Mouse (Mus musculus): ENCODE results near the gene Cbfa2t3. TPM values are rescaled to one million over a fixed set of nuclear protein-coding genes. Genes with fewer than 3 reads are reported as not detected.

Gene Cbfa2t3
- total RNA-seq (2014; rRNA removed) (4.5 and 5.6 TPM in 2 replicates), polyA plus RNA-seq (2015; fragmentation: Nextera tagmentation; extraction: Ambion mirVana) (4.9 and 9.5 TPM in 2 replicates)

GRCm38 (mm10) chr8:122699005-122699492 lies at the start of gene Cbfa2t3:
Gene Cbfa2t3, minus strand, starts transcription at chr8:122699109.
- Histone ChIP-seq H3K27ac (ENCODE audit: low read depth, low read length) (no peak within 1 kb of the TSS), H3K27me3 (ENCODE audit: insufficient read depth, low read length) (no peaks in the 10 kb centered on the region), H3K9ac (no peak within 1 kb of the TSS), H3K4me3 (ENCODE audit: low read depth, low read length) (no peak within 1 kb of the TSS), H3K4me1 (ENCODE audit: insufficient read depth) (no peaks in the 10 kb centered on the region), H3K36me3 (ENCODE audit: insufficient read depth) (no peaks in the 10 kb centered on the region), H3K9me3 (ENCODE audit: low read length) (no peaks in the 10 kb centered on the region), H3K4me2 (ENCODE audit: low read depth) (no peak within 1 kb of the TSS)
- no peak for TF ChIP-seq CTCF (IDR thresholded peaks at IDR 0.05; ENCODE audit: low read depth)
- 67% methylated on average over 13 of the region's 13 CpGs for WGBS
- DNase-seq (no peak), ATAC-seq (no peak)

DNA sequence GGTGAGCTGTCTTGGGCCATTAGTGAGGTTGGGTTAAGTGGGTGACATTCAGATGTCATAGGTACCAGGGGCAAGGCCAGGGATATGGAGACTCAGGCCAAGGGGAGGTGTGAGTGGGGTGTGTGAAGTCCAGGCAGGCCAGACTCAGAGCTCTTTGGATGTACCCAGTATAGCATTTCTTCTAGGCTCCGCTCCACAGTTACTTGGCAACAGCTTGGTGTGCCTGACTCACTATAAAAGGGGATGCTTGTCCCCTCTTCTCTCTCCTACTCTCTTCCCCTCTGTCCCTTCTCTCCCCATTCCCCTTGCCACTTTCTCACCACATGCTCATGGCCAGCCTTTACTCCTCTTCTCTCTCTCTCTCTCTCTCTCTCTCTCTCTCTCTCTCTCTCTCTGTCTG lies 48.9 kb upstream of the Cbfa2t3 start:
- peaks cover 47% of the 10 kb centered on the region for H3K4me1 ChIP-seq (ENCODE audit: insufficient read depth)
- no peak overlapping the region for H3K4me2 ChIP-seq (ENCODE audit: low read depth)
- ATAC-seq (no peak), DNase-seq (no peak)
- no peak for TF ChIP-seq CTCF (IDR thresholded peaks at IDR 0.05; ENCODE audit: low read depth)
- 76% methylated on average over 1 of the region's 1 CpGs for WGBS
- H3K9ac ChIP-seq = no peak overlapping the region
- H3K27me3 ChIP-seq (ENCODE audit: insufficient read depth, low read length) = no peaks in the 10 kb centered on the region
- no peaks in the 10 kb centered on the region for H3K9me3 ChIP-seq (ENCODE audit: low read length)
- H3K36me3 ChIP-seq (ENCODE audit: insufficient read depth) = no peaks in the 10 kb centered on the region
- H3K4me3 ChIP-seq (ENCODE audit: low read depth, low read length) = no peak overlapping the region
- no peak overlapping the region for H3K27ac ChIP-seq (ENCODE audit: low read depth, low read length)

DNA sequence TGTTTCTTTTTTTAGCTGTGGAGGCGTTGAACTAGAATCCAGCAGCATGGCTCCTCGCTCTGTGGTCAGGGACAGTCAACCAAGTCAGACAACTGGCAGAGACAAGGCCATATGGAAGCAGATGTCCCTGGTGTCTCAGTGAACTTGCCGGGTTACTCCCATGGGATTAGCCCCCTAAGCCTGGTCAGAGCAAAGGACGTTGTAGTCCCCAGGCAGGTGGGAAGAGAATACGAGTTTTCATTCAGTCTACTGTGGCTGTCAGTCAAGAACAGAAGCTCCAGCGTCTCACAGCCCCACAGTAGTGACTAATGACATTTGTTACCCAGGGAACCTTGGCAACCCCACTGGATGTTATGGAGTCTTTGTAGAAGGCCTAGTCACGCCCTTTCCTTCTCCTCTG lies 47.5 kb upstream of the Cbfa2t3 start:
- Histone ChIP-seq H3K9ac (no peak overlapping the region), H3K4me1 (ENCODE audit: insufficient read depth) (peaks cover 59% of the 10 kb centered on the region), H3K27me3 (ENCODE audit: insufficient read depth, low read length) (no peaks in the 10 kb centered on the region), H3K9me3 (ENCODE audit: low read length) (no peaks in the 10 kb centered on the region), H3K27ac (ENCODE audit: low read depth, low read length) (peak overlapping the region; percentile 87; the same call in 1 of the 2 replicates), H3K4me3 (ENCODE audit: low read depth, low read length) (no peak overlapping the region), H3K36me3 (ENCODE audit: insufficient read depth) (no peaks in the 10 kb centered on the region), H3K4me2 (ENCODE audit: low read depth) (0 out of 2 replicates have a peak overlapping the region, but pooled peaks have one; percentile 31)
- peak; percentile 29 for DNase-seq
- 31% methylated on average over 7 of the region's 7 CpGs for WGBS
- no peak for TF ChIP-seq CTCF (IDR thresholded peaks at IDR 0.05; ENCODE audit: low read depth)
- ATAC-seq = no peak

DNA sequence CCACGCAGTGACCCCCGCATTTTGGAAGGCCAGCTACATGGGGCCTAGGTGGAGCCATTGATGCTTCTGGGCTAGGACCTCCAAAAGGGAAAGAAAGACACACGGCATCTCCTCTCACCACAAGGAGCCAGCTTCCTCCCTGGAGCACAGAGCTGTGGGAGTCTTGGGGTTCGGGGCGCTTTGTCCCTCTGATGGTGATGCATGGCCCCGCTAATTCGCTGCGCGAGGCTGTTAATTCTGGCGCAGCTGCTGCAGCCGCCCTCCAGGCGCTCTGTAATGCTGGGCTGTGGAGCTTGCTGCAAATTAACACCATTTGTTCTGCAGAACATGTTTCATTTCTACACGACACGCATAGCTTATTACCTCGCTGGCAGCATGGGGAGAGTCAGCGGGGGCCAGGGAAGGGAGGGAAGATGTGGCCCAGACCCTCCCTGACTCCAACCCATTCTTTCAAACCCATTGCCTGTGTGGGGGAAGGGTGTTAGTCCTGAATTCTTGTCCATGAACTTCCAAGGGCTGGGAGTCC lies 46.9 kb upstream of the Cbfa2t3 start:
- 6% methylated on average over 16 of the region's 16 CpGs for WGBS
- Histone ChIP-seq H3K9me3 (ENCODE audit: low read length) (no peaks in the 10 kb centered on the region), H3K4me3 (ENCODE audit: low read depth, low read length) (no peak overlapping the region), H3K27me3 (ENCODE audit: insufficient read depth, low read length) (no peaks in the 10 kb centered on the region), H3K36me3 (ENCODE audit: insufficient read depth) (no peaks in the 10 kb centered on the region), H3K9ac (peak overlapping the region; percentile 33), H3K4me2 (ENCODE audit: low read depth) (peak overlapping the region; percentile 31), H3K27ac (ENCODE audit: low read depth, low read length) (peak overlapping the region; percentile 87), H3K4me1 (ENCODE audit: insufficient read depth) (peaks cover 59% of the 10 kb centered on the region)
- DNase-seq = peak; percentile 72
- TF ChIP-seq CTCF (IDR thresholded peaks at IDR 0.05; ENCODE audit: low read depth) = no peak
- ATAC-seq = peak; percentile 62

DNA sequence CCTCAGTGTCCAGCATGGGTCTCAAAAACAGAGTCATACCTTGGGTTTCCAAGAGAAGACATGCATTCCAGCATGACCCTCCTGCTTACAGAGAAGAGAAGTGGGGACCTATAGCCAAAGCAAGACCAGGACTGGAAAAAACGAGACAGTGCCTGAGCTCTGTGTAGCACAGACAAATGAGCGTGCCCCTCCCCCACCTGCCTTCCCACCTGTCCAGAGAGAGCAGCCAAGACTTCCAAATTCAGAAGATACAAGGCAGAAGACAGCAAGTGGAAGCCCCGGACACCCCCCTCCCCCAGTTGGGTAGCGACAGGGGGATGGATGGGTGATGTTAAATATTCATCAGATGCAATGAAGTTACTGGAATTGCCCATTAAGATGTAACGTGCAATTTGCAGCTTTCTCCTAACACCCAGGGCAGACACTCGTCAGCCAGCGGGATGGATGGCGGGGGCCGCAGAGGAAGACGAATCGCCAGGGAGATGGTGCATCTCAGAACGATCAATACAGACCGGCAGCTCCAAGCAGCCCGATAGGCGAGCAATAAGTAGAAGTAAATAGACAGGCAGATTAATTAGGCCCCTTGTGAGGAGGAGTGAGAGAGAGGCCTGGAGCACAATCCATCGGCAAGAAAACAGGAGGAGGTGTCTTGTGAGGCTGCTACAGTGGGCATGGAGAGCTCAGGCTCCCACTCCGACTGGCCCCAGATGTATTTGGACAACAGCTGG lies 46.3 kb upstream of the Cbfa2t3 start:
- no peaks in the 10 kb centered on the region for H3K9me3 ChIP-seq (ENCODE audit: low read length)
- H3K4me3 ChIP-seq (ENCODE audit: low read depth, low read length) = no peak overlapping the region
- H3K36me3 ChIP-seq (ENCODE audit: insufficient read depth) = no peaks in the 10 kb centered on the region
- H3K4me2 ChIP-seq (ENCODE audit: low read depth) = peak overlapping the region; percentile 31
- H3K4me1 ChIP-seq (ENCODE audit: insufficient read depth) = peaks cover 55% of the 10 kb centered on the region
- no peak for TF ChIP-seq CTCF (IDR thresholded peaks at IDR 0.05; ENCODE audit: low read depth)
- DNase-seq (no peak), ATAC-seq (peak; percentile 14; the same call in 1 of the 2 replicates)
- 13% methylated on average over 17 of the region's 17 CpGs for WGBS
- no peaks in the 10 kb centered on the region for H3K27me3 ChIP-seq (ENCODE audit: insufficient read depth, low read length)
- peak overlapping the region; percentile 87 for H3K27ac ChIP-seq (ENCODE audit: low read depth, low read length)
- peak overlapping the region; percentile 33 for H3K9ac ChIP-seq

DNA sequence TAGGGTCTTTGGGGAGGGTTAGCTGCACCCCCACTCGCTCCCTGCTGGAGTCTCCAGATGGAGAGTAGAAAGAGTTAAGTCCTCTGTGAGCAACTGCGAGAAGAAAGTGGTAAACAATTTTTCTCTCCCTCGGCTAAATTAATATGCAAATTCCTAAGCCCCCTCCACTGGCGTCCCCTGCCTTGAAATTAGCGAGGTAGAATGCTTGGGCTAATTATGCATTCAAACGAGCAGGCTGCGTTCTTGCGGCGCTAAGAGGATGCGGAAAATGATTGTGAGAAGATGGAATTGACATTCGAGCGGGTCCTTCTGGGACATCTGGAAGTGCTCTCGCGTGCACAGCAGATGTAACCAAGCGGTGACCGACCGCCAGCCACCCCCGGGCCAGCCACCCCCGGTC lies 43.6 kb upstream of the Cbfa2t3 start:
- Histone ChIP-seq H3K4me2 (ENCODE audit: low read depth) (peak overlapping the region; percentile 34), H3K4me1 (ENCODE audit: insufficient read depth) (peaks cover 56% of the 10 kb centered on the region), H3K27me3 (ENCODE audit: insufficient read depth, low read length) (no peaks in the 10 kb centered on the region), H3K4me3 (ENCODE audit: low read depth, low read length) (no peak overlapping the region), H3K27ac (ENCODE audit: low read depth, low read length) (peak overlapping the region; percentile 83), H3K9ac (0 out of 2 replicates have a peak overlapping the region, but pooled peaks have one; percentile 18), H3K9me3 (ENCODE audit: low read length) (no peaks in the 10 kb centered on the region), H3K36me3 (ENCODE audit: insufficient read depth) (no peaks in the 10 kb centered on the region)
- TF ChIP-seq CTCF (IDR thresholded peaks at IDR 0.05; ENCODE audit: low read depth) = no peak
- ATAC-seq = peak; percentile 68
- 5% methylated on average over 19 of the region's 19 CpGs for WGBS
- peak; percentile 75 for DNase-seq
